Mouse (Mus musculus) heart, postnatal 0 days (tissue): ENCODE data around the gene Tmem131l.

Experiments used
- CTCF ChIP-seq: IDR thresholded peaks from 2 replicates; pipeline ENCODE4 v1.5.1; 2016; ENCODE audit warnings: antibody characterized with exemption, control low read depth, low read depth
- EP300 ChIP-seq: IDR thresholded peaks from 2 replicates; pipeline ENCODE4 v1.6.1; 2016; ENCODE audit warnings: antibody characterized with exemption, low read depth

GRCm38 (mm10) chr3:83996086-83996485 is 43.9 kb downstream of the Tmem131l start:
- TF ChIP-seq CTCF (no peak; the same call in 1 of the 2 replicates), EP300 (no peak)
